Mouse (Mus musculus) induced T-regulatory cell, adult 2 months (primary cell): Measurements from ENCODE around the gene Arid4b.

ENCODE experiments used
- DNase-seq: peaks from one replicate; pipeline ENCODE4 v3.0.0-alpha.2; 2012; ENCODE audit warnings: low read depth

Gene Arid4b

DNA sequence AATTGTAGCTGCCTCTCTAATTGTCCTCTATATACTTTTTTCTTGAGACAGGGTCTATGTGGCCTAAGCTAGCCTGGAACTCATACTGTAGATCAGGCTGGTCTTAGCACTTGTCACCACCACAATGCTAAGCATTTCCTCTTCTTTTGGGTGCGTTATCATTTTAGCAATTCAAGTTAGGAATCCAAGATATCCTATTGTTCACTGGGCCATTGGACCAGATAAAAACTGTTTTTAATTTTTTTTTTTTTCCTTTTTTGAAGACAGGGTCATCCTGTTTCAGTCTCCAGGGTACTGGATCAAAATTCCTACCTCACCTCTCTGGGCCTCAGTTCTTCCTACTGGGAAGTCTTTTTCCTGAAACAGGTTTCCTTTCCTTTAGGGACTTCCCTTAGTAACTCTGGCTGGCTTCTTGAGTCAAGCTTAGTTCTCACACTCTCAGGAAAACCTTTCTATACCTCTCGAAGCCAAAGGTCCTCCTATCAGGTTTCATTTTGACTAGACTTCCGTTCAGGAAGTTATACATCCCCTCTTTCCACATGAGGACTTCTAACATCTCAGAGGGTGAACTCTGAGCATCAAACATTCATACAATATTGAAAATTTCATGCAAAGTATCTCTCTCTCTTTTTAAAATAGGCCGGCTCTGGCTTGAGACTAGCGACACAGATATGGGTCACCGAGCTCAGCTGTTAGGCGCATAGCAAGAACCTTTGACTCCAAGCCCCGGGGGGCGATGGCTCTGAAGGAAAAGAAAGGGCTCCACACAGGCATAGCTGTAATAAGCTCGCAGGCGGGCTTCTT, 621 bp upstream of the Arid4b start:
- DNase-seq, result peak; percentile 82

DNA sequence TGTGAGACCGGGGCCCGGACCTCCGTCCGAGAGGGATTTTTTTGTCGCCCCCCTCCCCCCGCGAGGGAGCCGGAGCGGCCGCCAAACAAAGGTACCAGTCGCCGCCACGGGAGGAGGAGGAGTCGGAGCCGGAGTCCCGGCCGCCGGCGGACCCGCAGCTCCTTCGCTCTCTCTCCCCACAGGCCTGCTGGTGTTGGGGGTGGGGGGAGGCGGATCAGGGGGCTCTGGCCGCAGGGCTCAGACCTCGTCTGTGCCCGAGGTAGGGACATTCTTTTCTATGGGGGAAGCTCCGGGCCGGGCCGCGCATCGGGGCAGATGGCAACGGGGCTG, 875 bp downstream of the Arid4b start:
- no peak for DNase-seq

DNA sequence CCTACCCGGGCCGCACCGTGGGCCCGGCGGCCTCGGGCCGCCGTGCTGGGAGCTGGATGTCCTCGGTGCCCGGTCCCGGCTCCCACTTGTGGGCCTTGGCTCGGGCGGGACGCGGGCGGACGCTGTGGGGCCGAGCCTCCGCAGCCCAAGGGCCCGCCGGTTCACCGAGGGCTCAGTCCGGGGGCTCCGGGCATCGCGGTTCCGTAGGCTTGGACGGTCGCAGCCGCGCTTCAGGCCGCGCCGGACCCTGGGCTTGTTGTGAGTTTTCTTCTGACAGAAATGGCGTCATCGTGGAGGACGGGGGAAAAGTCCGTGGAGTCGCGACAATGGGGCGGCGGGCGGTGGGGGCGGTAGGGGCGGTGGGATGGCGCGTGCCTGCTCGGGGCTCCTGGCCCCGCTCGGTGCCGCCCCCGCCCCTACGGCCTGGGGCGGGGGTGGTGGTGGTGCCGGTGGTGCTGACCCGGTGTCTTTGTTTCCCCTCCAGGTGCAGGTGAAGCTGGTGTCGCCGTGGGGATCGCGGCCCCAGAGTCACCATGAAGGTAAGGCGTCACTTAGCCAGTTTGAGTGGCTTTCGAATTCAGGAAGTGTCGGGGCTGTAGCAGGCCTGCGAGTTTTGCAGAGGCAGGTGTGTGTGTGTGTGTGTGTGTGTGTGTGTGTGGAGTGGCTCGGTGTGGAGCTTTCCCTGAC, 1.5 kb downstream of the Arid4b start:
- DNase-seq, result peak; percentile 69

DNA sequence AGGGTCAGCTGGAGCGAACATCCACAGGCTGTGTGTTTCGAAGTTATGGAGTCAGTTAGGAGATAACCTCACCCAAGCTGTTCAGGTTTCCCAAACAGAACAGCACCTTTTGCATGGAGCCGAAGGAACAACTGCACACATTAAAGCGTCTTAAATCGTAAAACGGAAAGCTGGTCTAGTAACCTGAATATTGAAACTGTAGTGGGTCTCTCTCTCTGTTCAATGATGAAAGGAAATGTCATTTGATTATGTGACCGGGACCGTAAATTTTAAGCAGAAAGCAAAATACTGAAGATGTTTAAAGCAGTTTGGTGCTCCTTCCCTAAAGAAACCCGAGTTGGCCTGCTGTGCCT, 2.0 kb downstream of the Arid4b start:
- DNase-seq, result peak; percentile 75

DNA sequence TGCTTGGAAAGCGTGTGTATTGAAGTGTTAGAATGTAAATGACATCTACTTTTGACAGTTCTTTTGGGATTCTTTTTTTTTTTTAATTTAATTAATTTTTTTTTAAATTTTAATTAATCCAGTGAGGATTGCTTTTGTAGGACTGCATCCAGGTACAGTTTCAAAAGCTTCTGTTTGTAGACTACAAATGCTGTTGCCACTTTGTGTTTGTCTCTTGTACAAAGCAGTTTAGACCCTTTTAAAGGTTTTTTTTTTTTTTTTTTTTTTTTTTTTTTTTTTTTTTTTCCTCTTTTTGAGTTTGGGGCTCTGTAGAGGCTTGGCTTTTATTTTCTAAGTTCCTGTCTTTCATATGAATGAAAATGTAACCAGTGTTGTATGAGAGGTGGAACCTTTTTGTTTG, 2.7 kb downstream of the Arid4b start:
- no peak for DNase-seq

DNA sequence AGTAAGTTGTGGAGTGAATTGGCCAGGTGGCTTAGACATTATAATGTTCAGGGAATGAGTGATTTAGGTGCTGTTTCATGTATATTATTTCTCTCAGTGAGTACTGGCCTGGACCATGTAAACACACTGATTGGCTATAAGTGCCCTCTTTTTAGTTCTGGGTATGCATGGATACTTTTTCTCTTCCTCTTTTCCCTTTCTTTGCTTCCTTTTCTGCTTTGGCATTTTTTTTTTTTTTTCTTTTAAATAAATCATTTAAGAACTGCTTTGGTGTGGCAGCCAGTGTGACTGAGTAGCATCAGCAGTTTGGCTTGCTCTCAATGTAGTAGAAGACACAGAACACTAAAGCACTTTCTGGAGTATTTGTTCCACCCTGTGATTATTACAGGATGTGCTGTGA, 5.0 kb downstream of the Arid4b start:
- DNase-seq, result no peak

DNA sequence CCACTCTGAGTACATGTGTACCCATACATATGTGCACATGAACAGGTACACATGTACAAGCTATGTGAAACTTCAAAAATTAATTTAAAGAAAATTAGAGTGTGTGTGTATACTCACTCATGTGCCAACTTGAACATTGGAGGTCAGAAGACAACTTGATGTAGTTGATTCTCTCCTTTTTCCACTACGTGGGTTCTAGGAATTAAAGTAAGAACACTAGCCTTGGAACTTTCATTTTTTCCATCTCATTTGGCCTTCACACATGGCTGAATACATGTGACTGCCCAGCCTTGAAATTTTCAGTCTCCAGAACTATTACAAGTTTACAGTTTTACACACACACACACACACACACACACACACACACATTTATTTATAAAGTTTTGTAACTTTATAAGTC, 6.3 kb downstream of the Arid4b start:
- DNase-seq, result no peak

DNA sequence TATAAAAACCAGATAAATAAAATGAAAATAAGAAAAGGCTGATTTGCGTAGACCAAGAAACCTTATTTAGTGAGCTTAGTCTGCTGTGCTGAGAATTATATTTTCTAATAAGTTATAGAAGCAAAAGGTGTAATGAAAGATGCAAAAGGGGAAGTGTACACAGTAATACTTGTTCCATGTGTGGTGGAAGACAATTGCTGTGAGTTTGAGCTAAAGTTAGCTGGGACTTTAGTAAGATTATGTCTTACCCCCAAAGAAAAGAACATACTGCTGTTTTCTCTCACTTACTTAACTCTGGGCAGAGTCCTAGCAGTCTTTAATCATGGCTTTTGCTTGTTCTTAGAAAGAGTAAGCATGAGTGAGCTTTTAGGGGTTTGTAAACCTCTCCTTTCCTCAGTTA, 11.3 kb downstream of the Arid4b start:
- no peak for DNase-seq

DNA sequence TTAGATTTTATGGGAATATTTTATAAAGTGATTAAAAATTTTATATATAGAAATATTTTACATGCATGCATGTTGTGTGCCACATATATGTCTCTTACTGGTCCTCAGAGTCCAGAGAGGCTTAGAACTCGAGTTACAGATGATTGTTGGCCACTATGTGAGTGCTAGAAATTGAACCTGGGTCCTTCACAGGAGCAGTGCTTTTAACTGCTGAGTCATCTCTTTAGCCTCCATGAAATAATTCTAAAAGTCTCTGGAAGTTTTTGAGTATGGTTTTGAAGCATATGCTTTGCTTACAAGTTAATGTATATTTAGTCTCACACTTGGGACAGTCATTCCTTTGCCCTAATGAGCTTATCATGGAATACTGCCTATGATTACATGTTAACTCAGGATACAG, 12.3 kb downstream of the Arid4b start:
- no peak for DNase-seq

DNA sequence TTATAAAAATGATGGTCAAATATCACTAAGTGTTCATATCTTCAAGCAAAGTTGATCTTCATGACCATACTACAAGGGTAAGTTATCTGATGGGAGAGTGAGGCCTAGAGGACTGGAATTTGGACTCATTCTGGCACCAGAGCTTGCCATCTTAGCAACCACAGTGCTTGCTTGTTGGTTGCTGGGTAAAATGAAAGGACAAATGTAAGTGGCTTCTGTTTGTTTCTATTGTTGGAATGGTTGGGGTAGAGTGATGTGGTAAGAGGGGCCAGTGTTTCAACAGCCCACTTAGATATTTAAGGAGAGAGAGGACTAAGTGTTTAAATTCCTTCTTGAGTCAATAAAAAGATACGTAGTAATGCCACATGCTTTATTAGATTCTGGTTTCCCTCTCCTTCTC, 25.6 kb downstream of the Arid4b start:
- DNase-seq, result no peak

DNA sequence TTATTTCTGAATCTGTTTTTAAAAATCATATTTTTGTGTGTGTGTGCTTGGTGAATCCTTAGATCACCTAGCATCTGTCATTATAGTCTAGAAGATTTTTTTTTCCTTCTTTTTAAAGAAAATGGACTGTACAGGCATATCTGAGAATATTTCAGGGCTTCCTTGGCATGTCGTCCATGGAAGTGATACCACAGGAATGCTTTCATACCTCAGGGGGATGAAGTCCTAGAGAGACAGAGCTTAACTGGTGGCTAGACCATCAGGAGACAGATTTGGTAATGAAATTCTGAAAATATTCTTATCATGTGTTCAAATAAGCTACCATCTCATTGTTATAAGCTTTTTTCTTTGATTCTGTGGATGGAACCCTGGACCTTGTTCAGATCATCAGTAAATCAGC, 40.0 kb downstream of the Arid4b start:
- no peak for DNase-seq

DNA sequence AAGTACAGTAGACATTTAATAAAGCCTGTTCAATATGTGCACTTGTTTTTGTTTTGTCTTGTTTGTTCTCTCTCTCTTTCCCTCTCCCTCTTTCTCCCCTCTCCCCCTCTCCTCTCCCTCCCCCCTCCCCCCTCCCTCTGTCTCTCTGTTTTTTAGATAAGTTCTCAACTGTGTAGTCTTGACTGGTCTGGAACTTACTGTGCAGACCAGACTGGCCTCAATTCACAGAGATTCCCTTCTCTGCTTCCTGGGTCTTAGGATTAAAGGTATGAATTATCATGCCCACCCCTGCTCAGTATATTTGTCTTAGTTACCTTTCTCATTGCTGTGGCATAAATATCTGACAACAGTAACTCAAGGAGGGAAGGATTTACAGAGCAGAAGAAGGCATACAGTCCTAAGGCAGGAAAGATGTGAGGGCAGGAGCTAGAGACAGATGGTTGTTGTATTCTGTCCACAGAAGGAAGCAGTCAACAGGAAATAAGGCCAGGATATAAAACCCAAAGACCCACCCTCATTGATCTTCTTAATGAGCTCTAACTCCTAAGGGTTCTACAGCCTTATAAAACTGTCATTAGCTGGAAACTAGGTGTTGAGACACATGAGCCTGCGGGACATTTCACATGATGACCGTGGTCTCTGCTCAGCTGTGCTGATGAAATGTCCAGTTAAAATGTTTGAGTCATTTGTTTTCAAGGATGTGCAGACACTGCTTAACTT, 47.3 kb downstream of the Arid4b start:
- DNase-seq, result no peak

DNA sequence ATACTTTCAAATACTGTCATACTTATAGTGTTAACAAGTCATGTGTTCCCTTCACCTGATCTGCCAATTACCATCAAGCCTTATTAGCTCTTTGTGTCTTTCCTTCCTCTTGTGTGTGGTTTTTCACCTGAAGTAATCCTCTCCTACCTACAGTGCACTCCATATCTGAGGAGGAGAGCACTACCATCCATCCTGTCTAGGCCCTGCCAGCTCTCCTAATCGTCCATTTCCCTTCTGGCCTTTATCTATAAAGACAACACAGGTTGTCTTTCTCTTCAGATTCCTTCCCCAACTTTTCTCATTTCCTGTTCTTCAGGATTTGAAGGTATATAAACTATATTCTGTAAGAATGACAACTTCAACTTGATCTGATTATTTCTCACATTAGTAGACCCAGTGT, 48.1 kb downstream of the Arid4b start:
- no peak for DNase-seq

DNA sequence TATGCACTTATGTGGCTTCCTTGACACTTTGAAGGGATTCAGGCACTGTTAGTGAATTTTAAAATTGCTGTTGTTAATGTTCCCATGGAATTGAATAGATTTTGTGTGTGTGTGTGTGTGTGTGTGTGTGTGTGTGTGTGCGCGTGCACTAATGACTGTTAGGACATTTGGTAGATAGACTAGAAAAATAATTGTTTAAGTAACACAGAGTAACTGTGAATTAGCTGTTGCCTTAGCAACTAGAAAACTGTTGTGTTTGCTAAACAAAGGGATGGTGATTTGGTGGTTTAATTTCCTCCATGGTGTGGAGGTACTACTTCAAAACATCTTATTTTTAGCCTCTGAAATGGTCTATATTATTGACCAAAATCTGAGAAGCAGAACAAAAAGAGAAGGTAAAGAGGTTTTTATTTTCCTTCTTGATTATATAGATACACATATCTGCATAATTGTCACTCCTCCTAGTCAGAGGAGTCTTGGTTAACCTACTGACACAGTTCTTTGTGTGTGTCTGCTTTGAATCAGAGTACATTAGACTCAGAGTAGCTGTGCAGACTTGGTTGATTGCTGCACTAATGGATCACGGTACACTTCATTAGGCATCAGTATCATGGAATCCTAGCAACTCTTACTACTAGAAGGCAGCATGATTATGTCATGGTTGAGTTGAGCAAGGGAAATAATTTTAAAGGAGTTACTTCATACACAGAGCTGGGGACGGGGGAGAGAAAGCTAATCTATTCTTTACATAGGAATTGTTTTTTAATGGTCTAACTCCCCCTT, 50.9 kb downstream of the Arid4b start:
- no peak for DNase-seq

DNA sequence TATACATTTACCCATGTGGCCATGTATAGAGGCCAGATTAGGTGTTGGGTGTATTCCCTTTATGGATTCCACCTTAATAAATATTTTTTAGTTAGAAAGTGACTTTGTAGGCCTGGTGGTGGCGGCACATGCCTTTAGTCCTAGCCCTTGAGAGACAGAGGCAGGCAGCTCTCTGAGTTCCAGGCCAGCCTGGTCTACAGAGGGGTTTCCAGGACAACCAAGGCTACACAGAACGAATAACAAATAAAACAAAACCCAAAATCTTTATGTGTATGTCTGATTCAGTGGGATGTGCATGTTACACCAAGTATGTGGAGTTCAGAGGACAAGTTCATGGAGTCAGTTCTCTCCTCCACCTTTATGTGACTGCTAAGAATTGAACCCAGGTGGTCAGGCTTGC, 52.8 kb downstream of the Arid4b start:
- DNase-seq, result no peak

DNA sequence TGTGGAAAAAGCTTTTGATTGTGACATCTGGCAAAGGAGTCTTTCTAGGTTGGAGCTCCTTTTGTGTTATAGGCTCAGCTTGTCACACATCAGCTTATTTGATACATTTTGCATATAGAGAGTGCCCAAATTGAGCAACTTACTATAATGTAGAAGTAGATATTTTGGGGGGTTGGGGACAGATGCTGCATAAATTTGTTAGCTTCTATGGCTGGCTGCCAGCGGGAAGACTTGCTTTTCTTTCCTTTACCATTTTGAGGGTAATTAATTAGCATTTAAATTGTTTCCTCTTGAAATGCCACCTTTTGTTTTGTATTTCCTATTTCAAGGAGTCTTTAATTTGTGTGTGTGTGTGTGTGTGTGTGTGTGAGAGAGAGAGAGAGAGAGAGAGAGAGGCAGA, 68.6 kb downstream of the Arid4b start:
- no peak for DNase-seq

DNA sequence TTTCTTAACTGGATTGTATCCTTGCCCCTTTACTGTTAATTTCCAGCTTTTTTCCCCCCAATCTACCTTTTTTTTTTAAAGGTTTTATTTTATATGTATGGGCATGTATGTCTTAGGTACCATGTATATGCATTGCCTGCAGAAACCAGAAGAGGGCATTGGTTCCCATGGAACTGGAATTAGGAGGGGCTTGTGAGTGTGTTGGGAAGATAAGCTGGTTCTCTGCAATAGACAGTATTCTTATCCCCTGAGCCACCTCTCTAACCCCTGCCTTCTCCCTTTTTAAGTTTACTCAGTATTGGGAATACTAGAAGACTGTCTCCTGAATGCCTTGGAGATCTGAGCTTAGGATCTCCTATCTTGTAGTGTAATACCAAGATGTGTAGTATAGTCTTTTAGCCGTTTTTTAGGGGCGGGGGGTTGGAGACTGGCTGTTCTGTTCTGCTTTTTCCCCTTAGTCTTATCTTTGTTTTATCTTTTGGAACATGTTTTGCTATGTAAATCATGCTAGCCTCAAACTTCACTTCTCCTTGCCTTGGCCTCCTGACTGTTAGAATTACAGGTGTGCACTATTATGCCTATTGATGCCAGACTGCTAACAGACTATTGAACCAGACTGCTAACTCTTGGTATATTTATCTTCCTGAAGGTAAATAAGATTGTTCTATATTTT, 79.4 kb downstream of the Arid4b start:
- DNase-seq, result peak; percentile 10

DNA sequence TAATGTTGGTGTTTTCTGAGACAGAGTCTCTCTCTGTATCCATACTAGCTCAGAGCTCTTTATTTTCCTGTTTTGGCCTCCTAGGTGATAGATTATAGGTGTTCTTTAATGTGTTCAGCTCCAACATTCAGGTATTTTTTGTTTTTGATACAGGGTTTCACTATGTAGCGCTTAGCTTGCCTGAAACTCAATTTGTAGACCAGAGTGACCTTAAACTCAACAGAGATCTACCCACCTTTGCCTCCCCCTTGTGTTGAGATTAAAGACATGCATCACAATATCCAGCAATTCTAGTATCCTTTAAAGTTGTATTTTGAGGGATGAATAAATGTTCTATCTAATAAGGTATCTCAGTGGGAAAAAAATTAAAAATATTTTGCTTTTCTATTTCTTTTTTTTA, 115.0 kb downstream of the Arid4b start:
- DNase-seq, result peak; percentile 34

DNA sequence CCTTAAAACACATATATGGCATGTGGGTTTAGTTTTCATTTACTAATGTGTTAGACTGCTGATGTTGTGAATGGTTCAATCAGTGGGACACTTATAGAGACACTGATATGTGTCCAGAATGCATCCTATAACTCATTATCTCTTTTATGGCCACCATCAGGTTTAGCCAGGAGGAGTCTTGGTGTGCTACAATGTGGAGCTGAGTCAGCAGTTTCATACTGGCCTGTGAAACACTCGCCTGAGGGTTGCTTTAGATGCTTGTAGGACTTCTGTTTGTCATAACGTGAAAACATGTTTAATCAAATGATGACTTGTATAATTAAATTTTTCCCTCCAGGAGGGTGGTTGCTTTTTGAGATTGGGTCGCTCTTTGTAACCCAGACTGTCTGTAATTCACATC, 116.6 kb downstream of the Arid4b start:
- DNase-seq, result no peak

DNA sequence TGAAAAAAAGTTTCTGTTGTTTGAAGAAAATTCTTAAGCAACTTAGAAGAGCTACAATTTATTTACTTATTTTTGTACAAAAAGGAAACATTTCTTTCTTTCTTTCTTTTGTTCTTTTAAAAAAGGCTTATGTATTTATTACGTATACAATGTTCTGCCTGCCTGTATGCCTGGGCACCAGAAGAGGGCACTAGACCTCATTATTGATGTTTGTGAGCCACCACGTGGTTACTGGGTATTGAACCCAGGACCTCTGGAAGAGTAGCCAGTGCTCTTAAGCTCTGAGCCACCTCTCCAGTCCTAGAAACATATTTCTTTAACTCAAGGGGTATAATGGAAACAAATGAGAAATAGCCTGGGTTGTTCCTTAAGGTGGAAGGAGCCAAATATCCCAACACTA, 182.9 kb downstream of the Arid4b start:
- no peak for DNase-seq
